Mouse (Mus musculus) forelimb bud, embryonic 11.5 days (tissue): ENCODE results near the gene Fsip2.

Experiments
- DNase-seq: peaks from one replicate; pipeline ENCODE4 v3.0.0-alpha.2; 2012; ENCODE audit warnings: low read depth, low spot score

Gene Fsip2

GRCm38 (mm10) chr2:82943472-82943871 lies at the start of gene Fsip2:
Gene Fsip2 (plus strand): TSS chr2:82943634.
- DNase-seq, result no peak

GRCm38 (mm10) chr2:82963443-82963842 lies 20.0 kb downstream of the Fsip2 start:
- DNase-seq, result no peak

GRCm38 (mm10) chr2:83025853-83026252 lies 82.4 kb downstream of the Fsip2 start:
- DNase-seq, result peak; percentile 1

GRCm38 (mm10) chr2:83052914-83053690 lies 109.7 kb downstream of the Fsip2 start:
- no peak for DNase-seq
